Comparison of ENCODE assay signal across 8 mouse cellular contexts in the genomic region with DNA sequence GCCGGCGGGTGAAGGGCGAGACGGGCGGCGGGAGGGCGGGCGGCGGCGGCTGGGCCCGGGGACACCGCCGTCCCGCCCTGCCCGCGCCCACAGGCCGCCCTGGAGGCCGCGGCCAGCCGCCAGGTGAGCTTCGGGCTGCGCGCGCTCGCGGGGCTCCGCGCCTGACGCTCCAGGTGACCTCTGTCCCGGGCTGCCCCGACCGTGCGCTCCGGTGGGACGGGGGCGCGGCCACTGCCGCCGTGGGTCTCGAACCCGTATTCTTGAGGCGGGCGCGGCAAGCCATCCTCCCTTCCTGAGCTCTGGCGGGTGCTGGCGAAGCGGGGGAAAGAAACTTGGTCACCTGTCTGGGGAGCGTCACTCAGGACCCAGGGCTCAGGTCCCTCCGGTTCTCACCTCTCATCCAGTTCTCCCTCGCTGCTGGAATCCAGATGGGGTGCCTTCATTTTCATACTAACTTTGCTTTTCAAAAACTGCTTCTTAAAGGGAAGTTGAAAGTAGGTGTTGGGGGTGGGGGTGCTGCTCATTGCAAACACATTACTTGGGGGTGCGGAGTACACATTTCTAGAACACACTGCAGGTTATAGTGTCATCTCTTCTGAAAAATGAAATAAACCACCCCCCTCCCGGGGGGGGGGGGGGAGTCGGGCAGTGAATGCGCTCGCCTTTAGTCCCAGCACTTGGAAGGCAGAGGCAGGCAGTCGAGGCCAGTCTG. TPM values are rescaled to one million over a fixed set of nuclear protein-coding genes. Genes with fewer than 3 reads are reported as not detected.
DNase-seq lines count a peak whose midpoint lies in the region; ATAC-seq and TF ChIP-seq lines count a peak whose summit lies in the region.

A gene (plus strand): TSS at position 40 of the 712 bp plus-strand sequence.
A gene (minus strand): TSS at position 452 of the 712 bp plus-strand sequence.

- H3K36me3 ChIP-seq in ES-Bruce4 (ENCODE audit: control insufficient read depth, insufficient read depth, low read length, poor library complexity, severe bottlenecking), result no peaks in the 10 kb centered on the region
- no peaks in the 10 kb centered on the region for H3K36me3 ChIP-seq in forebrain, embryonic 11.5 days (ENCODE audit: control insufficient read depth, insufficient read depth, low read length)
- peaks cover 2% of the 10 kb centered on the region; the same call in 1 of the 2 replicates for H3K36me3 ChIP-seq in heart, embryonic 16.5 days (ENCODE audit: control insufficient read depth, insufficient read depth)
- H3K36me3 ChIP-seq in neural tube, embryonic 15.5 days, result no peaks in the 10 kb centered on the region

- no peak for TF ChIP-seq POLR2A in ES-Bruce4 (IDR thresholded peaks at IDR 0.05; ENCODE audit: insufficient read depth, low read length)
- TF ChIP-seq POLR2A in lung, adult 2 months (IDR thresholded peaks at IDR 0.05; ENCODE audit: borderline replicate concordance, extremely low read depth, low read depth, low read length), result no peak

- peaks cover 3% of the 10 kb centered on the region for H3K4me1 ChIP-seq in ES-Bruce4 (ENCODE audit: control insufficient read depth, insufficient read depth, low read length)
- peaks cover 2% of the 10 kb centered on the region; the same call in 1 of the 2 replicates for H3K4me1 ChIP-seq in brown adipose tissue, adult 24 weeks (ENCODE audit: control insufficient read depth, insufficient read depth, insufficient read length, low read length)
- H3K4me1 ChIP-seq in forebrain, embryonic 11.5 days (replicated peaks; ENCODE audit: control insufficient read depth, insufficient read depth, low read length), result no peaks in the 10 kb centered on the region; the same call in 1 of the 2 replicates
- H3K4me1 ChIP-seq in heart, embryonic 16.5 days (ENCODE audit: control insufficient read depth, insufficient read depth, low read length), result peaks cover 16% of the 10 kb centered on the region
- peaks cover 3% of the 10 kb centered on the region for H3K4me1 ChIP-seq in lung, adult 2 months (ENCODE audit: control insufficient read depth, insufficient read depth, low read length)
- peaks cover 23% of the 10 kb centered on the region for H3K4me1 ChIP-seq in neural tube, embryonic 15.5 days

- H3K9me3 ChIP-seq in ES-Bruce4 (replicated peaks; ENCODE audit: control insufficient read depth, insufficient read depth, low read length, poor library complexity, severe bottlenecking), result no peaks in the 10 kb centered on the region
- H3K9me3 ChIP-seq in forebrain, embryonic 11.5 days (ENCODE audit: control insufficient read depth, low read length), result no peaks in the 10 kb centered on the region
- H3K9me3 ChIP-seq in heart, embryonic 16.5 days (replicated peaks; ENCODE audit: control insufficient read depth, low read length), result no peaks in the 10 kb centered on the region
- H3K9me3 ChIP-seq in neural tube, embryonic 15.5 days (replicated peaks), result no peaks in the 10 kb centered on the region

- no peak for TF ChIP-seq CTCF in ES-Bruce4 (IDR thresholded peaks at IDR 0.05; ENCODE audit: low read depth, low read length)
- no peak for TF ChIP-seq CTCF in lung, adult 2 months (IDR thresholded peaks at IDR 0.05; ENCODE audit: insufficient read depth, low read length)

- TF ChIP-seq EP300 in ES-Bruce4 (IDR thresholded peaks at IDR 0.05; ENCODE audit: insufficient read depth, low read depth, low read length), result no peak

- peak; percentile 77 for DNase-seq in forebrain, embryonic 11.5 days (ENCODE audit: low spot score)
- peak; percentile 56 to 82 for DNase-seq in kidney, postnatal 25 days
- DNase-seq in lung, adult 2 months, result peak; percentile 67
- peak; percentile 66 for DNase-seq in thymus, postnatal 14 days

- H3K4me2 ChIP-seq in forebrain, embryonic 11.5 days (ENCODE audit: low read depth, low read length, severe bottlenecking), result peak within 1 kb of the TSS; percentile 71
- peak within 1 kb of the TSS; percentile 75 for H3K4me2 ChIP-seq in heart, embryonic 16.5 days (ENCODE audit: low read depth, low read length)
- peak within 1 kb of the TSS; percentile 75 for H3K4me2 ChIP-seq in neural tube, embryonic 15.5 days

- peak within 1 kb of the TSS; percentile 88 for H3K9ac ChIP-seq in ES-Bruce4 (ENCODE audit: low read depth, poor library complexity, severe bottlenecking)
- peak within 1 kb of the TSS; percentile 98 for H3K9ac ChIP-seq in forebrain, embryonic 11.5 days (ENCODE audit: low read length)
- H3K9ac ChIP-seq in heart, embryonic 16.5 days (ENCODE audit: low read length), result peak within 1 kb of the TSS; percentile 99
- peak within 1 kb of the TSS; percentile 96 for H3K9ac ChIP-seq in neural tube, embryonic 15.5 days (replicated peaks)

- H3K4me3 ChIP-seq in ES-Bruce4 (ENCODE audit: low read depth, low read length), result peak within 1 kb of the TSS; percentile 96
- H3K4me3 ChIP-seq in brown adipose tissue, adult 24 weeks (ENCODE audit: insufficient read depth, low read depth, low read length), result peak within 1 kb of the TSS; percentile 77
- H3K4me3 ChIP-seq in forebrain, embryonic 11.5 days (ENCODE audit: low read depth, low read length), result peak within 1 kb of the TSS; percentile 86
- peak within 1 kb of the TSS; percentile 79 for H3K4me3 ChIP-seq in heart, embryonic 16.5 days (ENCODE audit: low read length)
- peak within 1 kb of the TSS; percentile 75 for H3K4me3 ChIP-seq in lung, adult 2 months (replicated peaks; ENCODE audit: extremely low read depth, low read depth, low read length)
- peak within 1 kb of the TSS; percentile 95 for H3K4me3 ChIP-seq in neural tube, embryonic 15.5 days (replicated peaks)

- WGBS in forebrain, embryonic 11.5 days, result 5% methylated on average over 34 of the region's 56 CpGs
- 4% methylated on average over 37 of the region's 56 CpGs for WGBS in heart, embryonic 16.5 days
- WGBS in lung, adult 2 months, result 2% methylated on average over 56 of the region's 56 CpGs
- 2% methylated on average over 46 of the region's 56 CpGs for WGBS in neural tube, embryonic 15.5 days

- H3K27ac ChIP-seq in ES-Bruce4 (ENCODE audit: insufficient read depth, low read length), result peak within 1 kb of the TSS; percentile 30; the same call in 1 of the 2 replicates
- H3K27ac ChIP-seq in brown adipose tissue, adult 24 weeks (replicated peaks; ENCODE audit: low read depth, low read length), result peak within 1 kb of the TSS; percentile 64
- H3K27ac ChIP-seq in forebrain, embryonic 11.5 days (ENCODE audit: low read depth, low read length), result peak within 1 kb of the TSS; percentile 63
- H3K27ac ChIP-seq in heart, embryonic 16.5 days (ENCODE audit: low read length), result peak within 1 kb of the TSS; percentile 86
- peak within 1 kb of the TSS; percentile 86 for H3K27ac ChIP-seq in neural tube, embryonic 15.5 days (replicated peaks)

- peak; percentile 58 for ATAC-seq in forebrain, embryonic 11.5 days (replicated peaks; ENCODE audit: low FRiP score)
- ATAC-seq in heart, embryonic 16.5 days (replicated peaks; ENCODE audit: extremely low read depth, insufficient read depth, low FRiP score), result peak; percentile 49
- peak; percentile 60 for ATAC-seq in neural tube, embryonic 15.5 days (ENCODE audit: low FRiP score)

- no peaks in the 10 kb centered on the region for H3K27me3 ChIP-seq in ES-Bruce4 (ENCODE audit: control insufficient read depth, insufficient read depth, low read length, poor library complexity, severe bottlenecking)
- no peaks in the 10 kb centered on the region for H3K27me3 ChIP-seq in forebrain, embryonic 11.5 days (ENCODE audit: control insufficient read depth, insufficient read depth, low read length)
- no peaks in the 10 kb centered on the region for H3K27me3 ChIP-seq in heart, embryonic 16.5 days (ENCODE audit: control insufficient read depth, insufficient read depth, low read length)
- H3K27me3 ChIP-seq in neural tube, embryonic 15.5 days (replicated peaks), result no peaks in the 10 kb centered on the region

RNA-seq across cellular contexts. Expression of the first gene that starts in this region (rescaled TPM):
- polyA plus RNA-seq in ES-Bruce4 (2011; ENCODE audit: insufficient read depth, insufficient read length, low read depth, missing spikeins), result 7.4 and 9.6 TPM in 2 replicates
- polyA plus RNA-seq in brown adipose tissue, adult 24 weeks (2012; ENCODE audit: insufficient read depth, insufficient read length, missing spikeins), result 5.2 and 10.3 TPM in 2 replicates
- 9.3 and 10.4 TPM in 2 replicates for polyA plus RNA-seq in forebrain, embryonic 11.5 days (2014; fragmentation: Nextera tagmentation; extraction: Ambion mirVana)
- 2.7 and 2.9 TPM in 2 replicates for polyA plus RNA-seq in heart, embryonic 16.5 days (2015; fragmentation: Nextera tagmentation; extraction: Ambion mirVana)
- 33.4 and 39.4 TPM in 2 replicates for polyA plus RNA-seq in lung, adult 2 months (2012; rRNA removed)
- 3.2 and 3.3 TPM in 2 replicates for polyA plus RNA-seq in neural tube, embryonic 15.5 days (2015; fragmentation: Nextera tagmentation; extraction: Ambion mirVana)

RNA-seq across cellular contexts. Expression of the second gene that starts in this region (rescaled TPM):
- 105 and 113 TPM in 2 replicates for polyA plus RNA-seq in ES-Bruce4 (2011; ENCODE audit: insufficient read depth, insufficient read length, low read depth, missing spikeins)
- 102 and 127 TPM in 2 replicates for polyA plus RNA-seq in brown adipose tissue, adult 24 weeks (2012; ENCODE audit: insufficient read depth, insufficient read length, missing spikeins)
- polyA plus RNA-seq in forebrain, embryonic 11.5 days (2014; fragmentation: Nextera tagmentation; extraction: Ambion mirVana), result 241 and 261 TPM in 2 replicates
- 156 and 167 TPM in 2 replicates for polyA plus RNA-seq in heart, embryonic 16.5 days (2015; fragmentation: Nextera tagmentation; extraction: Ambion mirVana)
- polyA plus RNA-seq in lung, adult 2 months (2012; rRNA removed), result 9.2 and 13.3 TPM in 2 replicates
- polyA plus RNA-seq in neural tube, embryonic 15.5 days (2015; fragmentation: Nextera tagmentation; extraction: Ambion mirVana), result 187 and 210 TPM in 2 replicates

Comparison
In these comparisons a context has a peak if more than half of its experiments do, and no peak if none do; other contexts are left out.
1. Peak in every context shown above with its lines: DNase-seq, ATAC-seq, H3K4me3 ChIP-seq and H3K27ac ChIP-seq.
2. H3K27ac ChIP-seq: peak in every context shown above with its lines; median percentile 86 in heart, embryonic 16.5 days; 86 in neural tube, embryonic 15.5 days; 64 in brown adipose tissue, adult 24 weeks; 63 in forebrain, embryonic 11.5 days; 30 in ES-Bruce4.